Mouse (Mus musculus) kidney, adult 18-20 months (tissue): ENCODE measurements around the gene Arhgef6.

ENCODE experiments used
- DNase-seq: peaks from one replicate; pipeline ENCODE4 v3.0.0; 2021

Arhgef6 gene

GRCm38 (mm10) chrX:57183359-57183758, 155.2 kb downstream of the Arhgef6 start:
- DNase-seq = no peak

- no peak for DNase-seq
Observed at GRCm38 (mm10) chrX:57182470-57182869, 156.1 kb downstream of the Arhgef6 start.
